Mouse (Mus musculus) CH12.LX (cell line): ENCODE data around the gene Eif3k. TPM values are rescaled to one million over a fixed set of nuclear protein-coding genes. Genes with fewer than 3 reads are reported as not detected.

Experiments used
- DNase-seq: peaks from one replicate; pipeline ENCODE4 v3.0.0-alpha.2; 2013; ENCODE audit errors: extremely low read depth
- H3K27ac ChIP-seq: 2 replicates; pipeline ENCODE4 v1.5.1; 2012; ENCODE audit warnings: low read depth, mild to moderate bottlenecking, control low read depth, moderate library complexity; ENCODE audit not compliant: insufficient read depth
- H3K27me3 ChIP-seq: replicated peaks from 2 replicates; pipeline ENCODE3; 2012; ENCODE audit warnings: inconsistent platforms
- H3K36me3 ChIP-seq, 2 experiments: replicated peaks in 1 of 2; 2 replicates each; pipeline versions ENCODE3 to v1.6.1; 2012; ENCODE audit warnings: inconsistent platforms in 1 of 2, low read length in 1 of 2, mild to moderate bottlenecking in 1 of 2, mixed read lengths in 1 of 2, moderate library complexity in 1 of 2; ENCODE audit not compliant: control insufficient read depth in 1 of 2, insufficient read depth in 1 of 2
- H3K4me1 ChIP-seq, 2 experiments: 2 replicates each; pipeline ENCODE4 v1.6.1; 2012; ENCODE audit warnings: inconsistent platforms in 1 of 2, moderate library complexity in 1 of 2; ENCODE audit not compliant: insufficient read depth in 2 of 2, control insufficient read depth in 1 of 2
- H3K4me2 ChIP-seq: 2 replicates; pipeline ENCODE4 v1.6.1; 2012; ENCODE audit warnings: low read depth, mild to moderate bottlenecking, control low read depth; ENCODE audit not compliant: poor library complexity, insufficient read depth, severe bottlenecking
- H3K4me3 ChIP-seq, 3 experiments: fragments of 150-350 bp in 1 of 3; sonication (generic) in 1 of 3; replicated peaks in 1 of 3; 2 replicates each; pipeline versions ENCODE3 to v1.5.1; 2011 to 2012; ENCODE audit warnings: low read depth in 2 of 3, low read length in 2 of 3, mild to moderate bottlenecking in 2 of 3, moderate library complexity in 2 of 3, control low read depth in 1 of 3, improper control_type of control experiment in 1 of 3, inconsistent platforms in 1 of 3, mixed read lengths in 1 of 3; ENCODE audit not compliant: poor library complexity in 1 of 3
- H3K79me2 ChIP-seq: replicated peaks from 2 replicates; pipeline ENCODE4 v1.6.1; 2012; ENCODE audit warnings: mild to moderate bottlenecking, moderate library complexity; ENCODE audit not compliant: control insufficient read depth, poor library complexity, insufficient read depth, severe bottlenecking; ENCODE audit errors: extremely low read depth
- H3K9ac ChIP-seq: 2 replicates; pipeline ENCODE4 v1.6.1; 2012; ENCODE audit warnings: low read depth, mild to moderate bottlenecking, control low read depth, moderate library complexity; ENCODE audit not compliant: insufficient read depth
- H3K9me3 ChIP-seq: replicated peaks from 2 replicates; pipeline ENCODE3; 2012; ENCODE audit warnings: low read length, inconsistent platforms, mixed read lengths
- CHD1 ChIP-seq: IDR thresholded peaks from 2 replicates; pipeline ENCODE4 v1.6.1; 2012; ENCODE audit warnings: low read depth, low read length, improper control_type of control experiment, inconsistent platforms
- CHD2 ChIP-seq: IDR thresholded peaks from 2 replicates; pipeline ENCODE4 v1.6.1; 2011; ENCODE audit warnings: low read length, improper control_type of control experiment
- ELF1 ChIP-seq: IDR thresholded peaks from 2 replicates; pipeline ENCODE4 v1.6.1; 2014; ENCODE audit warnings: low read depth, mild to moderate bottlenecking, inconsistent platforms, low read length, improper control_type of control experiment
- IRF4 ChIP-seq: IDR thresholded peaks from 2 replicates; pipeline ENCODE4 v1.6.1; 2014; ENCODE audit warnings: low read depth, mild to moderate bottlenecking, inconsistent platforms, low read length, improper control_type of control experiment
- JUN ChIP-seq: IDR thresholded peaks from 2 replicates; pipeline ENCODE4 v1.6.1; 2011; ENCODE audit warnings: low read depth, mild to moderate bottlenecking, low read length, improper control_type of control experiment, moderate library complexity; ENCODE audit not compliant: insufficient read depth
- MAFK ChIP-seq: IDR thresholded peaks from 2 replicates; pipeline ENCODE4 v1.6.1; 2011; ENCODE audit warnings: low read length, improper control_type of control experiment; ENCODE audit not compliant: insufficient replicate concordance
- MAX ChIP-seq: IDR thresholded peaks from 2 replicates; pipeline ENCODE4 v1.6.1; 2011; ENCODE audit warnings: low read length, improper control_type of control experiment
- MYC ChIP-seq: IDR thresholded peaks from 2 replicates; pipeline ENCODE4 v1.6.1; 2011; ENCODE audit warnings: low read depth, mild to moderate bottlenecking, improper control_type of control experiment, low read length
- POLR2A ChIP-seq: IDR thresholded peaks from 2 replicates; pipeline ENCODE4 v1.6.1; 2011; ENCODE audit warnings: low read depth, mild to moderate bottlenecking, improper control_type of control experiment, low read length
- POLR2AphosphoS2 ChIP-seq: IDR thresholded peaks from 2 replicates; pipeline ENCODE4 v1.6.1; 2011; ENCODE audit warnings: low read depth, low read length, improper control_type of control experiment
- RCOR1 ChIP-seq: conservative IDR thresholded peaks from 2 replicates; pipeline ENCODE4 v1.6.1; 2012; ENCODE audit warnings: low read depth, mild to moderate bottlenecking, inconsistent platforms, low read length, improper control_type of control experiment
- SIN3A ChIP-seq: IDR thresholded peaks from 2 replicates; pipeline ENCODE4 v1.6.1; 2012; ENCODE audit warnings: low read length, improper control_type of control experiment, inconsistent platforms
- TCF12 ChIP-seq: IDR thresholded peaks from 2 replicates; pipeline ENCODE4 v1.6.1; 2014; ENCODE audit warnings: low read depth, mild to moderate bottlenecking, inconsistent platforms, low read length, improper control_type of control experiment
- UBTF ChIP-seq: IDR thresholded peaks from 2 replicates; pipeline ENCODE4 v1.6.1; 2012; ENCODE audit warnings: low read depth, mild to moderate bottlenecking, inconsistent platforms, low read length, improper control_type of control experiment, moderate library complexity
- ZC3H11A ChIP-seq: IDR thresholded peaks from 2 replicates; pipeline ENCODE4 v1.6.1; 2012; ENCODE audit warnings: low read depth, mild to moderate bottlenecking, inconsistent platforms, low read length, improper control_type of control experiment
- dilution Hi-C: fragments of 300-500 bp; cut with MboI; formaldehyde crosslinking; loops from 2 replicates; pipeline ENCODE4 v1.14.3; 2020; ENCODE audit warnings: low sequenced_read_pairs; ENCODE audit not compliant: extremely low pct_unique_long_range_greater_than_20kb, extremely low pct_ligation_motif_present
- in situ Hi-C: fragments of 300-500 bp; cut with MboI; formaldehyde crosslinking; loops from 3 replicates; pipeline ENCODE4 v1.14.3; 2019; ENCODE audit warnings: low sequenced_read_pairs, low pct_ligation_motif_present, low pct_unique_long_range_greater_than_20kb, mixed read lengths
- polyA plus RNA-seq: library from polyadenylated mRNA; unstranded; fragments of >175 nt; gene quantifications from 2 replicates; pipeline ENCODE4 v1.2.1, GENCODE M21; 2012; ENCODE audit warnings: low read depth; ENCODE audit not compliant: insufficient read length
- total RNA-seq, 2 experiments: library from RNA; depleted of rRNA; stranded (reverse); fragments of 300-350 nt in 1 of 2; fragments of >200 nt in 1 of 2; gene quantifications; 2 replicates each; pipeline ENCODE4 v1.2.3; 2012 to 2014

Gene Eif3k
- total and polyA plus RNA-seq, 3 experiments, result 513 to 658 (median 584) TPM

DNA sequence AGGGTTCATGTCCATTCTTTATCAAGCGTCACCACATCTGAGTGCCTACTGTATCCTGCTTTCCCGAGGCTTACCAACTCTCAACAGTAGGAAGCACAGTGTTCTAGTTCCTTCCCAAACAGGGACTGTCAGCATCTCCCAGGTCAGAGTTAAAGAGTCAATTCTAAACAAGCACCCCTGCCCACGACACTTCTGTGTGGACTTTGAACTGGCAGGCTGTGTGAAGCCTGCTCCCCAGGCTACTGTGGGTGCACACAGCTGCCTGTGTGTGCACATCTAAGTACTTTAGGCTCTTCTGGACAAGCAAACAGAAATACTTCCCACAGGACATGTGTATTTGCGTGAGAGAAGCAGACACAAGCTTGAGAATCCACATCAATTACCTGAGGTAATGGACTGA lies 40.1 kb downstream of the Eif3k start:
- Histone ChIP-seq H3K36me3 (peaks cover 0 to 63% of the 10 kb centered on the region in 2 experiments), H3K27ac (no peak overlapping the region), H3K9ac (no peak overlapping the region), H3K27me3 (no peaks in the 10 kb centered on the region), H3K4me1 (peaks cover 5 to 81% of the 10 kb centered on the region in 2 experiments), H3K79me2 (peaks cover 44% of the 10 kb centered on the region), H3K4me2 (no peak overlapping the region), H3K9me3 (no peaks in the 10 kb centered on the region), H3K4me3 (no peak overlapping the region)
- in situ Hi-C loops, result no loop called here
- dilution Hi-C loops, result no loop called here
- no peak for DNase-seq
- no peak for TF ChIP-seq POLR2AphosphoS2
- no peak for TF ChIP-seq POLR2A
- no peak for TF ChIP-seq CHD2
- no peak for TF ChIP-seq IRF4

DNA sequence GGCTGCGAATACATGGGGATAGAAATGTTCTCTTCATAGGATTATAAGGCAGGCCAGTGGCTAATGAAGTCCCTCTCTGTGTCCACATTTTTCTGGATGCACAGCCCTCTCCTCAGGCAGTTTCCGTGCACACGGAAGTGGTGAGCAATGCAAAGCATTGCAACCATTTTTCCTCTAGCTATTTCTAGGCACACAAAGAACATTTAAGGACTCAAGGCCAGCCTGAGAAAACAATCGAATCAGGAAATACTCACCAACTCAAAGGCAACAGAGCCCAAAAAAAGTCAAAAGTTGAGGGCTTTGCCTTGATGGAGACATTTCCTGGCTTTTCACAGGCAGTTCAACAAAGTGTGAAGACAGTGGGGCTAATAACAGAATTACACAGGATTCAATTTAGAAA lies 40.5 kb downstream of the Eif3k start:
- no peak overlapping the region for H3K4me2 ChIP-seq
- dilution Hi-C loops, result no loop called here
- peaks cover 47% of the 10 kb centered on the region for H3K79me2 ChIP-seq
- peaks cover under 1 to 80% of the 10 kb centered on the region in 2 experiments for H3K4me1 ChIP-seq
- in situ Hi-C loops, result no loop called here
- no peaks in the 10 kb centered on the region for H3K9me3 ChIP-seq
- H3K36me3 ChIP-seq, result peaks cover 0 to 67% of the 10 kb centered on the region in 2 experiments
- H3K27ac ChIP-seq, result no peak overlapping the region
- no peak for DNase-seq
- no peak overlapping the region for H3K4me3 ChIP-seq
- H3K27me3 ChIP-seq, result no peaks in the 10 kb centered on the region
- TF ChIP-seq MAX (no peak), JUN (no peak), ELF1 (no peak), ZC3H11A (no peak), TCF12 (no peak), IRF4 (no peak), MAFK (no peak), UBTF (no peak), POLR2AphosphoS2 (no peak), CHD1 (no peak), MYC (no peak), RCOR1 (no peak), SIN3A (no peak)
- no peak overlapping the region for H3K9ac ChIP-seq
